Mouse (Mus musculus) myocyte (in vitro differentiated cells): ENCODE data around the gene Pappa2. TPM values are rescaled to one million over a fixed set of nuclear protein-coding genes. Genes with fewer than 3 reads are reported as not detected.

Experiments
- H3K27me3 ChIP-seq: one replicate; pipeline ENCODE4 v1.6.1; 2011; ENCODE audit not compliant: control insufficient read depth, insufficient read depth, insufficient read length
- H3K36me3 ChIP-seq: one replicate; pipeline ENCODE4 v1.6.1; 2011; ENCODE audit not compliant: control insufficient read depth, insufficient read depth
- H3K4me2 ChIP-seq: one replicate; pipeline ENCODE4 v1.6.1; 2011; ENCODE audit warnings: low read depth, control low read depth
- H3K4me3 ChIP-seq: one replicate; pipeline ENCODE4 v1.5.1; 2011; ENCODE audit warnings: mild to moderate bottlenecking, control low read depth, moderate library complexity
- H3K79me2 ChIP-seq: one replicate; pipeline ENCODE4 v1.6.1; 2011; ENCODE audit not compliant: control insufficient read depth, insufficient read depth
- H3ac ChIP-seq: one replicate; pipeline ENCODE4 v1.6.1; 2011; ENCODE audit not compliant: control insufficient read depth, insufficient read length
- CEBPB ChIP-seq: IDR thresholded peaks from 2 replicates; pipeline ENCODE4 v1.6.1; 2011; ENCODE audit warnings: mild to moderate bottlenecking, moderate library complexity; ENCODE audit not compliant: poor library complexity, insufficient read depth, severe bottlenecking
- E2F4 ChIP-seq: IDR thresholded peaks from one replicate; pipeline ENCODE4 v1.6.1; 2011; ENCODE audit warnings: mild to moderate bottlenecking, control low read depth, moderate library complexity; ENCODE audit not compliant: insufficient read depth
- MAX ChIP-seq: IDR thresholded peaks from one replicate; pipeline ENCODE4 v1.6.1; 2011; ENCODE audit warnings: low read depth, mild to moderate bottlenecking, control low read depth
- MYOD1 ChIP-seq, 3 experiments: IDR thresholded peaks; one replicate each; pipeline ENCODE4 v1.6.1; 2011; ENCODE audit warnings: control low read depth in 2 of 3, low read depth in 2 of 3, mild to moderate bottlenecking in 2 of 3, moderate library complexity in 1 of 3; ENCODE audit not compliant: insufficient read length in 2 of 3, control insufficient read depth in 1 of 3
- MYOG ChIP-seq, 3 experiments: IDR thresholded peaks; one replicate each; pipeline ENCODE4 v1.6.1; 2011; ENCODE audit warnings: control low read depth in 2 of 3, low read depth in 2 of 3, mild to moderate bottlenecking in 2 of 3; ENCODE audit not compliant: insufficient read length in 2 of 3, control insufficient read depth in 1 of 3, insufficient read depth in 1 of 3
- POLR2A ChIP-seq: IDR thresholded peaks from one replicate; pipeline ENCODE4 v1.6.1; 2011; ENCODE audit warnings: low read depth, mild to moderate bottlenecking, control low read depth, moderate library complexity; ENCODE audit not compliant: insufficient read length
- POLR2AphosphoS2 ChIP-seq: IDR thresholded peaks from one replicate; pipeline ENCODE4 v1.6.1; 2011; ENCODE audit warnings: low read depth, control low read depth; ENCODE audit not compliant: insufficient read length
- REST ChIP-seq: IDR thresholded peaks from one replicate; pipeline ENCODE4 v1.6.1; 2011; ENCODE audit warnings: mild to moderate bottlenecking, control low read depth, moderate library complexity; ENCODE audit not compliant: insufficient read depth, insufficient read length
- SRF ChIP-seq: IDR thresholded peaks from one replicate; pipeline ENCODE4 v1.6.1; 2011; ENCODE audit warnings: low read depth; ENCODE audit not compliant: control insufficient read depth, insufficient read length
- TCF12 ChIP-seq: IDR thresholded peaks from one replicate; pipeline ENCODE4 v1.6.1; 2011; ENCODE audit warnings: mild to moderate bottlenecking, control low read depth; ENCODE audit not compliant: poor library complexity, insufficient read depth, severe bottlenecking
- TCF3 ChIP-seq: IDR thresholded peaks from one replicate; pipeline ENCODE4 v1.6.1; 2011; ENCODE audit warnings: low read depth, control low read depth; ENCODE audit not compliant: insufficient read length
- USF1 ChIP-seq: IDR thresholded peaks from one replicate; pipeline ENCODE4 v1.6.1; 2011; ENCODE audit warnings: low read depth, mild to moderate bottlenecking, control low read depth, moderate library complexity
- polyA plus RNA-seq: library from polyadenylated mRNA; unstranded; fragments of >200 nt; fragmentation: generic; extraction: Trizol; gene quantifications from one replicate; pipeline ENCODE4 v1.2.1, GENCODE M21; 2012; ENCODE audit warnings: missing spikeins

Gene Pappa2
- polyA plus RNA-seq, 1 experiment = 0.97 TPM

DNA sequence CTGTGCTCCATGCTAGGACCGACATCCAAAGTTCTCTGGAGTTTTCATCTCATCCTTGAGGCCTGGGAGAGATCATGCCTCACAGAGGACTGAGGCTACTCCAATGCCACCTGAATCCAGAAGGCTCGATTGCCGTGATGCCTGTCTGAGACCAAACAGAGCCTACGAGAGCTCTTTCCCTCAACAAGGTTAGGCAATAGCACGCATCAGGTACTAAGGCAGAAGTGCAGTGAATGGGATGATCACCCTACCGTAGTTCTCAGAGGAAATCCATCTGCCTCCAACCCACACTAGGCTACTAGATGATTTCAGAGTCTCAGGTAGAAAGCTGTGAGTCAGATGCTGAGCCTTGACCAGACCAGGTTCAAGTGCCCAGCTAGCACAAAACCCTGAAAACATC, 31.2 kb downstream of the Pappa2 start:
- Histone ChIP-seq H3K36me3 (no peaks in the 10 kb centered on the region), H3K4me3 (no peak overlapping the region), H3K27me3 (no peaks in the 10 kb centered on the region), H3K79me2 (no peaks in the 10 kb centered on the region), H3K4me2 (no peak overlapping the region), H3ac (no peak overlapping the region)
- TF ChIP-seq SRF (no peak), POLR2A (no peak), MYOG (IDR thresholded peaks at IDR 0.05; ENCODE audit: control insufficient read depth in 1 of 3, insufficient read depth in 1 of 3, insufficient read length in 2 of 3, low read depth in 2 of 3) (no peak), CEBPB (no peak), TCF3 (no peak), USF1 (no peak)

DNA sequence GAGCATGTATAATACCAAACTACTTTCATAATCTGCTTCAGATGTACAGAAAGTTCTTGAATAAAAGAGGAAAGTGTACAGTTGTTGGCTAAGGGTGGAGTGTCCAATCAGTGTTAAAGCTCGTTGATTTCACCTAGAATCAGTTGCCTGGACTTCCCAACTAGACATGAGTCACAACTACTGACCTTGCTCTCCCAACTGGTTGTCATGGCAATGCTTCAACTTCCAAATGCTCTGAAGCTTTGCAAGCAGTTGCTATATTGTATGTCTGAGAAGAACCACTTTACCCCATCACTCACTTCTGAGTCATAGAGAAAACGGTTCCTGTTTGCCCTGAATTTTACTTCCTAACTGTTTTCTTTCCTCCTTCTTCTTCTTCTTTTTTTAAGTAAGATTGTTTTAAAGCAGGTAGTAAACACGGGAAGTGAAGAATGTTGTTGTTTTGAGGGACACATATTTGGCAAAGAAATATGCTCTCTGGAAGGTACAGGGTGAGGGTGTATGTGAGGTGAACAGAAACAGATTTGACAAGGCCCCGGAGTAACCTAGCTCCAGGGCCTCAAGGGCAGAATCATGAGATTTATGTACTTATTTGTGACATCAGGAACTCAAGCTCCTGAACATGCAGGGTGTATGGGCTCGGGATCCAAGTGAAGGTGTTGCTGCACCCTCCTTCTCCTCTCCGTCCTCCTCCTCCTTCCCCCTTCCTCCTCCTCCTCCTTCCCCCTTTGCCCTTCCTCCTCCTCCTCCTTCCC, 32.1 kb downstream of the Pappa2 start:
- Histone ChIP-seq H3K4me2 (peak overlapping the region; percentile 31), H3K79me2 (no peaks in the 10 kb centered on the region), H3K27me3 (no peaks in the 10 kb centered on the region), H3ac (no peak overlapping the region), H3K36me3 (no peaks in the 10 kb centered on the region), H3K4me3 (no peak overlapping the region)
- 0 out of 2 replicates have a peak, but pooled peaks have one; percentile 15 for TF ChIP-seq CEBPB
- TF ChIP-seq POLR2AphosphoS2 = no peak
- no peak for TF ChIP-seq TCF3
- TF ChIP-seq MYOG (IDR thresholded peaks at IDR 0.05; ENCODE audit: control insufficient read depth in 1 of 3, insufficient read depth in 1 of 3, insufficient read length in 2 of 3, low read depth in 2 of 3) = no peak
- TF ChIP-seq POLR2A = no peak
- no peak for TF ChIP-seq REST
- TF ChIP-seq MAX = no peak

DNA sequence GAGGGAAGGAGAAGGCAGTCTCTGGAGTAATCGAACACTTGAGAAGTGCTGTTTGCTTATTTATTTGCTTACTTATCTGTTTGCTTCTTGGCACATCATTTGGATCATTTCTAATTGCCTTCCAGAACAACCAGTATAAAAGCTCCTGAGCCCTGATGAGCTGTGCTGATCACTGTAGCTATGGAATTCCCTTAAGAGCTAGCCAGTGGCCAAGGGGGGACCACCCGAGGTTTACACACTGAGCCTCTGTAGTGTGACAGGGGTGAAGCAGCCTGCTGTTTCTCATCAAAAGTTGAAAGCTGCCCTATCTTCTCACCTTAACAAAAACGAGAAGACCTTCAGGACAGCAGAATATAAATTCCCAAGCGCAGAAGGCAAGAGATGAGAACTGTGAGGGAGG, 35.4 kb downstream of the Pappa2 start:
- no peak overlapping the region for H3K4me2 ChIP-seq
- no peak overlapping the region for H3K4me3 ChIP-seq
- no peaks in the 10 kb centered on the region for H3K36me3 ChIP-seq
- H3K79me2 ChIP-seq = no peaks in the 10 kb centered on the region
- no peak overlapping the region for H3ac ChIP-seq
- TF ChIP-seq REST = no peak
- TF ChIP-seq E2F4 = no peak
- no peak for TF ChIP-seq POLR2A
- no peak for TF ChIP-seq SRF
- TF ChIP-seq TCF12 = no peak
- no peak for TF ChIP-seq POLR2AphosphoS2
- no peak for TF ChIP-seq MYOD1 (IDR thresholded peaks at IDR 0.05; ENCODE audit: control insufficient read depth in 1 of 3, insufficient read length in 2 of 3, low read depth in 2 of 3)
- TF ChIP-seq TCF3 = no peak
- no peak for TF ChIP-seq CEBPB
- TF ChIP-seq MYOG (IDR thresholded peaks at IDR 0.05; ENCODE audit: control insufficient read depth in 1 of 3, insufficient read depth in 1 of 3, insufficient read length in 2 of 3, low read depth in 2 of 3) = no peak
- no peak for TF ChIP-seq USF1
- TF ChIP-seq MAX = no peak
- no peaks in the 10 kb centered on the region for H3K27me3 ChIP-seq

DNA sequence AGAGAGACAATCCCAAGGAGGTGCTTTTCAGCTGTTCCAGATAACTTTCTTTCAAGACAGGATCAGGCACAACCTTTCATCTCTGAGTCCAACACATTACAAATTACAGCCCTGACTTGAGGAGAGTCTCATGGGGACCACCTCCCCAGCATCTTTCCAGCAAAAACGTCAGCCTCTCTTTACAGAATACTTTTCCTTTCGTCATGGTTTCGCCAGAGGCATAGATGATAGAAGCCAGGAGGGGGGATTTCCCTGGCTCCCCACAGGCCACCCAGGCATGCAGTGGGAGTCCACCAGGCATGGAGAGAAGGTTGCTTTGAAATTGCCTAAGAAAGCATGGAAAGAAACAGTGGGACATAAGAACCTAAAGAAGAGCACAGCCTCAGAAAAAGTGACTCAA, 37.4 kb downstream of the Pappa2 start:
- Histone ChIP-seq H3K4me3 (no peak overlapping the region), H3ac (no peak overlapping the region), H3K79me2 (no peaks in the 10 kb centered on the region), H3K27me3 (no peaks in the 10 kb centered on the region), H3K4me2 (no peak overlapping the region), H3K36me3 (no peaks in the 10 kb centered on the region)
- TF ChIP-seq REST = no peak
- TF ChIP-seq USF1 = no peak
- TF ChIP-seq TCF12 = no peak
- TF ChIP-seq E2F4 = no peak
- no peak for TF ChIP-seq CEBPB
- no peak for TF ChIP-seq MYOD1 (IDR thresholded peaks at IDR 0.05; ENCODE audit: control insufficient read depth in 1 of 3, insufficient read length in 2 of 3, low read depth in 2 of 3)
- TF ChIP-seq MAX = no peak
- no peak for TF ChIP-seq TCF3

DNA sequence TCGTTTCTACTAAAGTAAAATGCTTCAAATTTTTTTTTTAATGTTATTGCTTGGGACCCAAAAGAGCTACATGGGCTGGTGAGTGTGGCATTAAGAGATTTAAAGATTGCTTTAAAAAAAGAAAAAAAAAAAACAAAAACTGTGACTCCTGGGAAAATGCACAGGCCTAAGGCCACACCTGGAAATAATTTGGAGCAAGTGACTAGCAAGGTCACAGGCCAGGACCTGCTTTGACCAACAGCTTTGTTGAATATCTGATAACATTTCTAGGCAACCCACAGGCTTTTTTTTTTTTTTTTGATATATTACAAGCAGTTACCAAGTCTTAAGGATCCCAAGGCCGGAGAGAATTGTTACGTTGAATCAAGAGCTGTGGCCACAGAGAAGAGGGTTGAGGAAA, 39.3 kb downstream of the Pappa2 start:
- Histone ChIP-seq H3K4me3 (no peak overlapping the region), H3K4me2 (no peak overlapping the region), H3ac (no peak overlapping the region), H3K36me3 (no peaks in the 10 kb centered on the region), H3K27me3 (no peaks in the 10 kb centered on the region), H3K79me2 (no peaks in the 10 kb centered on the region)
- no peak for TF ChIP-seq TCF3
- no peak for TF ChIP-seq MYOG (IDR thresholded peaks at IDR 0.05; ENCODE audit: control insufficient read depth in 1 of 3, insufficient read depth in 1 of 3, insufficient read length in 2 of 3, low read depth in 2 of 3)
- TF ChIP-seq SRF = no peak
- TF ChIP-seq MYOD1 (IDR thresholded peaks at IDR 0.05; ENCODE audit: control insufficient read depth in 1 of 3, insufficient read length in 2 of 3, low read depth in 2 of 3) = no peak
